Mouse (Mus musculus) limb, embryonic 14.5 days (tissue): ENCODE results near the gene Gpha2. TPM values are rescaled to one million over a fixed set of nuclear protein-coding genes. Genes with fewer than 3 reads are reported as not detected.

Experiments used
- ATAC-seq: fragments of 200-750 bp; cut with Nextera tagmentation; 2 replicates; pipeline ENCODE4 v1.8.0; 2017; ENCODE audit warnings: low read depth, moderate number of reproducible peaks, moderate TSS enrichment; ENCODE audit not compliant: low FRiP score
- DNase-seq: peaks from one replicate; pipeline ENCODE4 v3.0.0-alpha.2; 2015; ENCODE audit warnings: low spot score
- H3K27ac ChIP-seq: fragments of 300-500 bp; sonication (generic); replicated peaks from 2 replicates; pipeline ENCODE4 v1.5.1; 2014; ENCODE audit warnings: low read depth, mild to moderate bottlenecking, low read length, moderate library complexity, mixed read lengths
- H3K27me3 ChIP-seq: fragments of 300-500 bp; sonication (generic); 2 replicates; pipeline ENCODE4 v1.6.1; 2014; ENCODE audit warnings: low read length, mixed read lengths; ENCODE audit not compliant: control insufficient read depth, insufficient read depth
- H3K36me3 ChIP-seq: fragments of 300-500 bp; sonication (generic); 2 replicates; pipeline ENCODE4 v1.6.1; 2014; ENCODE audit warnings: mild to moderate bottlenecking, low read length, moderate library complexity, mixed read lengths; ENCODE audit not compliant: control insufficient read depth, insufficient read depth
- H3K4me1 ChIP-seq: fragments of 300-500 bp; sonication (generic); 2 replicates; pipeline ENCODE4 v1.6.1; 2014; ENCODE audit warnings: antibody characterized with exemption, low read length, mixed read lengths; ENCODE audit not compliant: control insufficient read depth, insufficient read depth
- H3K4me2 ChIP-seq: fragments of 300-500 bp; sonication (generic); replicated peaks from 2 replicates; pipeline ENCODE4 v1.6.1; 2014; ENCODE audit warnings: low read depth, mild to moderate bottlenecking, low read length, moderate library complexity; ENCODE audit not compliant: severe bottlenecking
- H3K4me3 ChIP-seq: fragments of 300-500 bp; sonication (generic); replicated peaks from 2 replicates; pipeline ENCODE4 v1.5.1; 2014; ENCODE audit warnings: low read length
- H3K9ac ChIP-seq: fragments of 300-500 bp; sonication (generic); 2 replicates; pipeline ENCODE4 v1.6.1; 2014; ENCODE audit warnings: mild to moderate bottlenecking, low read depth, low read length, moderate library complexity; ENCODE audit not compliant: severe bottlenecking
- H3K9me3 ChIP-seq: fragments of 300-500 bp; sonication (generic); 2 replicates; pipeline ENCODE4 v1.6.1; 2016; ENCODE audit warnings: low read length; ENCODE audit not compliant: control insufficient read depth
- POLR2A ChIP-seq: fragments of 200-500 bp; IDR thresholded peaks from 2 replicates; pipeline ENCODE4 v1.8.0; 2012; ENCODE audit warnings: inconsistent platforms, mild to moderate bottlenecking, moderate library complexity, borderline replicate concordance; ENCODE audit not compliant: insufficient read depth, insufficient read length; ENCODE audit errors: extremely low read depth
- WGBS: fragments of 180-500 bp; shearing (Covaris S2); extraction: QIAGEN DNeasy Blood & Tissue Kit; methylation state at CpG from one replicate; pipeline ENCODE4 v1.1.7; 2014; 5-methylcytosine and 5-hydroxymethylcytosine counted together
- polyA plus RNA-seq, 2 experiments: library from polyadenylated mRNA; depleted of rRNA in 1 of 2; stranded (reverse) in 1 of 2; unstranded in 1 of 2; fragments of >200 nt; fragmentation: Nextera tagmentation in 1 of 2; extraction: Ambion mirVana in 1 of 2; gene quantifications; 2 replicates each; pipeline versions ENCODE4 v1.2.1 to v1.2.3; 2012 to 2014

The Gpha2 gene
- polyA plus RNA-seq (2012; rRNA removed) (1.5 and 2.7 TPM in 2 replicates), polyA plus RNA-seq (2014; fragmentation: Nextera tagmentation; extraction: Ambion mirVana) (1.2 and 2.3 TPM in 2 replicates)

- TF ChIP-seq POLR2A = no peak
- peaks cover 38% of the 10 kb centered on the region for H3K36me3 ChIP-seq
- no peak within 1 kb of the TSS for H3K9ac ChIP-seq
- no peak within 1 kb of the TSS for H3K4me3 ChIP-seq
- DNase-seq (peak; percentile 56), ATAC-seq (peak; percentile 58; the same call in 1 of the 2 replicates)
- no peak within 1 kb of the TSS for H3K4me2 ChIP-seq
- H3K27ac ChIP-seq = no peak within 1 kb of the TSS
- H3K9me3 ChIP-seq = no peaks in the 10 kb centered on the region
- 11% methylated on average over 2 of the region's 2 CpGs for WGBS
- H3K27me3 ChIP-seq = no peaks in the 10 kb centered on the region
- H3K4me1 ChIP-seq = no peaks in the 10 kb centered on the region
Measured at GRCm38 (mm10) chr19:6226135-6226534, at the start of gene Gpha2. Gene Gpha2, plus strand, starts transcription at chr19:6226380.

- Histone ChIP-seq H3K9me3 (no peaks in the 10 kb centered on the region), H3K36me3 (no peaks in the 10 kb centered on the region), H3K4me2 (no peak overlapping the region), H3K27ac (no peak overlapping the region), H3K27me3 (no peaks in the 10 kb centered on the region), H3K9ac (no peak overlapping the region), H3K4me3 (no peak overlapping the region), H3K4me1 (no peaks in the 10 kb centered on the region)
- no peak for TF ChIP-seq POLR2A
- DNase-seq (no peak), ATAC-seq (no peak)
- WGBS = 93% methylated on average over 3 of the region's 6 CpGs
Measured at GRCm38 (mm10) chr19:6178775-6179174, 47.4 kb upstream of the Gpha2 start.

- no peaks in the 10 kb centered on the region for H3K9me3 ChIP-seq
- no peak overlapping the region for H3K9ac ChIP-seq
- no peaks in the 10 kb centered on the region for H3K36me3 ChIP-seq
- no peak overlapping the region for H3K4me2 ChIP-seq
- ATAC-seq (no peak), DNase-seq (peak; percentile 70)
- TF ChIP-seq POLR2A = no peak
- no peaks in the 10 kb centered on the region for H3K4me1 ChIP-seq
- no peak overlapping the region for H3K4me3 ChIP-seq
- 25% methylated on average over 5 of the region's 5 CpGs for WGBS
- H3K27ac ChIP-seq = no peak overlapping the region
- no peaks in the 10 kb centered on the region for H3K27me3 ChIP-seq
Measured at GRCm38 (mm10) chr19:6181629-6182028, 44.6 kb upstream of the Gpha2 start.

GRCm38 (mm10) chr19:6182534-6182933, 43.6 kb upstream of the Gpha2 start:
- ATAC-seq = no peak
- TF ChIP-seq POLR2A = no peak

GRCm38 (mm10) chr19:6184131-6184530, 42.0 kb upstream of the Gpha2 start, which contains the start of gene Majin:
Gene Majin, plus strand, starts transcription at chr19:6184388.
- no peak within 1 kb of the TSS for H3K4me3 ChIP-seq
- H3K4me2 ChIP-seq = no peak within 1 kb of the TSS
- no peaks in the 10 kb centered on the region for H3K4me1 ChIP-seq
- ATAC-seq = no peak
- DNase-seq = no peak
- no peaks in the 10 kb centered on the region for H3K36me3 ChIP-seq
- no peaks in the 10 kb centered on the region for H3K27me3 ChIP-seq
- H3K9ac ChIP-seq = no peak within 1 kb of the TSS
- H3K27ac ChIP-seq = no peak within 1 kb of the TSS
- 84% methylated on average over 23 of the region's 23 CpGs for WGBS
- TF ChIP-seq POLR2A = no peak
- no peaks in the 10 kb centered on the region for H3K9me3 ChIP-seq

More at GRCm38 (mm10) chr19:6182534-6182933, 43.6 kb upstream of the Gpha2 start:
- 15% methylated on average over 3 of the region's 3 CpGs for WGBS
- Histone ChIP-seq H3K9ac (no peak overlapping the region), H3K27me3 (no peaks in the 10 kb centered on the region), H3K36me3 (no peaks in the 10 kb centered on the region), H3K4me2 (no peak overlapping the region), H3K27ac (no peak overlapping the region), H3K4me1 (no peaks in the 10 kb centered on the region), H3K4me3 (no peak overlapping the region), H3K9me3 (no peaks in the 10 kb centered on the region)
- no peak for DNase-seq
